Mouse (Mus musculus): Measurements from ENCODE around the gene Tex9. TPM values are rescaled to one million over a fixed set of nuclear protein-coding genes. Genes with fewer than 3 reads are reported as not detected.

The Tex9 gene
- total RNA-seq, 1 experiment: 24.9 TPM

GRCm38 (mm10) chr9:72441927-72442715 lies 49.9 kb downstream of the Tex9 start:
- no peaks in the 10 kb centered on the region for H3K36me3 ChIP-seq (ENCODE audit: control insufficient read depth, insufficient read depth, low read length, poor library complexity, severe bottlenecking)
- H3K9ac ChIP-seq (ENCODE audit: insufficient read depth, low read depth, low read length, poor library complexity, severe bottlenecking): no peak overlapping the region
- in situ Hi-C loops (cut with MboI; ENCODE audit: low sequenced_read_pairs in 2 of 2, unreplicated experiment in 2 of 2): no loop called here
- H3K9me3 ChIP-seq (ENCODE audit: control insufficient read depth, insufficient read depth, low read depth, low read length): no peaks in the 10 kb centered on the region
- H3K4me3 ChIP-seq (ENCODE audit: insufficient read depth in 1 of 2, low read depth in 1 of 2, low read length in 2 of 2, poor library complexity in 1 of 2, severe bottlenecking in 1 of 2): no peak overlapping the region
- no peak for TF ChIP-seq HCFC1 (IDR thresholded peaks at IDR 0.05; ENCODE audit: borderline replicate concordance, insufficient read depth, low read length)
- no peak for TF ChIP-seq CHD2 (IDR thresholded peaks at IDR 0.05; ENCODE audit: low read depth, low read length)
- TF ChIP-seq ZNF384 (IDR thresholded peaks at IDR 0.05; ENCODE audit: low read depth, low read length): no peak
- no peak for TF ChIP-seq MAFK (IDR thresholded peaks at IDR 0.05; ENCODE audit: insufficient read depth, low read depth, low read length)
- no peak for TF ChIP-seq ZC3H11A (IDR thresholded peaks at IDR 0.05; ENCODE audit: borderline replicate concordance, low read depth, low read length)
- H3K27ac ChIP-seq (ENCODE audit: insufficient read depth, low read depth, low read length, poor library complexity, severe bottlenecking): no peak overlapping the region
- peaks cover 0 to 2% of the 10 kb centered on the region in 2 experiments; a peak in 1 of 4 replicates for H3K4me1 ChIP-seq (ENCODE audit: control insufficient read depth in 2 of 2, insufficient read depth in 2 of 2, low read length in 2 of 2, poor library complexity in 1 of 2)
- DNase-seq (ENCODE audit: low read depth, low spot score): no peak

DNA sequence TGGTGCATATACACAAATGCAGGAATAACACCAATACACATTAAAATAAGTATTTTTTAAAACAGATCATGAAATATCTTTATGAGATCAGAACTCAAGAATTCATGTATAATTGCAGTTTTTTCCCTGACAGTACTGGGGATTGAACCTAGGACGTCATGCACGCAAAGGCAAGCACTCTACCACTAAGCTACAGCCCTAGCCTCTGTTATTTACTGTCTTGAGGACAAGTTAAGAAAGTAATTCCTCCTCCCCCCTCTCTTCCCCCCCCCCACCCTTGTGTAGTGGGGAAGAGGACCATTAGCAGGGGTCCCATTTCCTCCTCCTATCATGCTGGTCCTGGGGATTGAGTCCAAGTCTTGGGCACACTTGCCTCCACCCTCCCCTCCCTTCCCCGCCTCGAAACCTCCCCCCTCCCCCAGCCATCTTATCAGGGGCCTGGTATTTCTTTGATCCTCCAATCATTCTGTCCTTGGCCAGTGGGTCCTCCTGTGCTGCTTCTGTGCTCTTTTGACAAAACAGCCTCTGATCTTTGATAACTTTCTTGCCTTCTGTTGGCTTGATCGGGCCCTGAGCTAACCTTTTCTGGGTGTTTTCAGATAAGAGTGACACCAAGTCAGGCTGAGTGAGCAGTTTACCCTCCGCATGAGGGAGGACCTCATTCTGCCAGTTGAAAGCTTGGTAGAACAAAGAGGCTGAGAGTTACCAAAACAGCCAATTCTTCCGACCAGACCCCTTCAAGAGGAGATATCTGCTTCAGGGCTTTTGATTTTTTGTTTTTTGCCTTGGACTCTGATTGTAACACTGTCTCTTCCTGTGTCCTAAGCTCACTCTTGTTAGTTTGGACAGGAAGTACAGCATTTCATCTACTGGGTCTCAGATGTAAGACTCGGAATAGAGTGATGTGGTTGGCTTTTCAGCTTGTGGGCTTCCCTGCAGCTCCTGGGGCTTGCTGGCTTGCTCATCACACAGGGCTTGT lies 50.8 kb downstream of the Tex9 start:
- Histone ChIP-seq H3K27ac (ENCODE audit: insufficient read depth, low read depth, low read length, poor library complexity, severe bottlenecking) (no peak overlapping the region), H3K4me3 (ENCODE audit: insufficient read depth in 1 of 2, low read depth in 1 of 2, low read length in 2 of 2, poor library complexity in 1 of 2, severe bottlenecking in 1 of 2) (no peak overlapping the region), H3K9ac (ENCODE audit: insufficient read depth, low read depth, low read length, poor library complexity, severe bottlenecking) (no peak overlapping the region), H3K36me3 (ENCODE audit: control insufficient read depth, insufficient read depth, low read length, poor library complexity, severe bottlenecking) (no peaks in the 10 kb centered on the region), H3K4me1 (ENCODE audit: control insufficient read depth in 2 of 2, insufficient read depth in 2 of 2, low read length in 2 of 2, poor library complexity in 1 of 2) (peaks cover 0 to 2% of the 10 kb centered on the region in 2 experiments; a peak in 1 of 4 replicates), H3K9me3 (ENCODE audit: control insufficient read depth, insufficient read depth, low read depth, low read length) (no peaks in the 10 kb centered on the region)
- no peak for TF ChIP-seq HCFC1 (IDR thresholded peaks at IDR 0.05; ENCODE audit: borderline replicate concordance, insufficient read depth, low read length)
- TF ChIP-seq MAFK (IDR thresholded peaks at IDR 0.05; ENCODE audit: insufficient read depth, low read depth, low read length): no peak
- TF ChIP-seq ZNF384 (IDR thresholded peaks at IDR 0.05; ENCODE audit: low read depth, low read length): no peak
- in situ Hi-C loops (cut with MboI; ENCODE audit: low sequenced_read_pairs in 2 of 2, unreplicated experiment in 2 of 2): no loop called here
- no peak for DNase-seq (ENCODE audit: low read depth, low spot score)

- TF ChIP-seq ZNF384 (IDR thresholded peaks at IDR 0.05; ENCODE audit: low read depth, low read length) (no peak), MAFK (IDR thresholded peaks at IDR 0.05; ENCODE audit: insufficient read depth, low read depth, low read length) (no peak), CHD2 (IDR thresholded peaks at IDR 0.05; ENCODE audit: low read depth, low read length) (no peak), HCFC1 (IDR thresholded peaks at IDR 0.05; ENCODE audit: borderline replicate concordance, insufficient read depth, low read length) (no peak), ZC3H11A (IDR thresholded peaks at IDR 0.05; ENCODE audit: borderline replicate concordance, low read depth, low read length) (no peak)
- in situ Hi-C loops (cut with MboI; ENCODE audit: low sequenced_read_pairs in 2 of 2, unreplicated experiment in 2 of 2): no loop called here
- DNase-seq (ENCODE audit: low read depth, low spot score): no peak
- H3K4me3 ChIP-seq (ENCODE audit: insufficient read depth in 1 of 2, low read depth in 1 of 2, low read length in 2 of 2, poor library complexity in 1 of 2, severe bottlenecking in 1 of 2): no peak overlapping the region
- no peak overlapping the region for H3K27ac ChIP-seq (ENCODE audit: insufficient read depth, low read depth, low read length, poor library complexity, severe bottlenecking)
- H3K9ac ChIP-seq (ENCODE audit: insufficient read depth, low read depth, low read length, poor library complexity, severe bottlenecking): no peak overlapping the region
- H3K36me3 ChIP-seq (ENCODE audit: control insufficient read depth, insufficient read depth, low read length, poor library complexity, severe bottlenecking): no peaks in the 10 kb centered on the region
- no peaks in the 10 kb centered on the region for H3K9me3 ChIP-seq (ENCODE audit: control insufficient read depth, insufficient read depth, low read depth, low read length)
- peaks cover 0 to 2% of the 10 kb centered on the region in 2 experiments; a peak in 1 of 4 replicates for H3K4me1 ChIP-seq (ENCODE audit: control insufficient read depth in 2 of 2, insufficient read depth in 2 of 2, low read length in 2 of 2, poor library complexity in 1 of 2)
Measured at GRCm38 (mm10) chr9:72440358-72440757, 51.7 kb downstream of the Tex9 start.

DNA sequence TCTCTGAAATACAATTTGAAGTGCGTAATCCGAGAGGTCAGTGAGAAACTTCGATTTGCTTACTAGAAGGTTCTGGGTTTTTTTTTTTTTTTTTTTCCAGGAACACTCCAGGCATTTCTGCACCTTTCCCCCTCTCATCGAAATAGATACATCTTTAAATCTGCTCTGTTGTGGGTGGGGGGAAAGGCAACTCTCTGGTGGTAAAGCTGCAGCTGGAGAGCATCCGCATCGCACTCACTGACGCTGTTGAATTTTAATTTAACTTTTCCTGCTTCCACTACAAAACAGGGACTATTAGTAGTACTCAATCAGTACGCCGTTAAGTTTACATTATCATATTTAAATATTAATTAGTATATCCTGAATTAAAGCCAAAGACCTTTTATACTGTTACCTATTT lies 53.3 kb downstream of the Tex9 start:
- no peak overlapping the region for H3K27ac ChIP-seq (ENCODE audit: insufficient read depth, low read depth, low read length, poor library complexity, severe bottlenecking)
- no peaks in the 10 kb centered on the region for H3K36me3 ChIP-seq (ENCODE audit: control insufficient read depth, insufficient read depth, low read length, poor library complexity, severe bottlenecking)
- H3K4me3 ChIP-seq (ENCODE audit: insufficient read depth in 1 of 2, low read depth in 1 of 2, low read length in 2 of 2, poor library complexity in 1 of 2, severe bottlenecking in 1 of 2): peak overlapping the region; percentile 67 to 89
- peak overlapping the region; percentile 77 for H3K9ac ChIP-seq (ENCODE audit: insufficient read depth, low read depth, low read length, poor library complexity, severe bottlenecking)
- in situ Hi-C loops (cut with MboI; ENCODE audit: low sequenced_read_pairs in 2 of 2, unreplicated experiment in 2 of 2): no loop called here
- no peaks in the 10 kb centered on the region for H3K9me3 ChIP-seq (ENCODE audit: control insufficient read depth, insufficient read depth, low read depth, low read length)
- peaks cover 0 to 4% of the 10 kb centered on the region in 2 experiments; a peak in 1 of 4 replicates for H3K4me1 ChIP-seq (ENCODE audit: control insufficient read depth in 2 of 2, insufficient read depth in 2 of 2, low read length in 2 of 2, poor library complexity in 1 of 2)
- DNase-seq (ENCODE audit: low read depth, low spot score): no peak
- TF ChIP-seq ZC3H11A (IDR thresholded peaks at IDR 0.05; ENCODE audit: borderline replicate concordance, low read depth, low read length): no peak
- no peak for TF ChIP-seq CHD2 (IDR thresholded peaks at IDR 0.05; ENCODE audit: low read depth, low read length)
- no peak for TF ChIP-seq ZNF384 (IDR thresholded peaks at IDR 0.05; ENCODE audit: low read depth, low read length)

Data from ES-E14 (cell line).